ENCODE assay signal across 20 mouse cellular contexts in the genomic region with DNA sequence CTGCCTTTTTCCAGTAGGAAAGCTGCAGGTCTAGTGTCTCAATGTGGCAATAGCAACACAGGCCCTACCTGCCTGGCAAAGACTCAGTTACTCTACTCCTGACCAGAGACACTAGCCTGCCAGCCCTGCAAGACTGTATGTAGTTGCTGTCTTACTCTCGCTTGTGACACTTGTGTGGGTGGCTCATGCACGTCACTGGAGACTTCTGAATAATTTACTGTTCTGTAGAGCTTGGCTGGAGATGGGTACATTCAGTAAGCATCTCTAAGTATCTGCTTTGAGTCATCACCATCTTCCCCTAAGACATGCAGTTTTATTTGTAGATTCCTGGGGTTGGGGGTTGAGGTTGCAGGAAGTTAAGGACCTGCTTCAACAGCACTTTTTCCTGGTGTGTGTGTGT.
A peak's percentile ranks its signal among the peaks of the same experiment; 100 is the strongest.
DNase-seq lines count a peak whose midpoint lies in the region; ATAC-seq and TF ChIP-seq lines count a peak whose summit lies in the region.
"Had no signal": no experiment of that assay in that cellular context is flagged by ENCODE, and none has a peak within 500 bp of the region (broad histone marks: within the 10 kb centered on the region; RNA-seq: fewer than 3 reads in every experiment).

No protein-coding gene starts in this region.

- H3K9me3 ChIP-seq in midbrain, embryonic 14.5 days (ENCODE audit: control insufficient read depth, low read length) = no peaks in the 10 kb centered on the region
- H3K9me3 ChIP-seq: G1E; heart, embryonic 13.5 days; hindbrain, embryonic 13.5 days; intestine, embryonic 15.5 days; midbrain, embryonic 13.5 days; neural tube, embryonic 13.5 days had no signal

- no peak overlapping the region for H3K9ac ChIP-seq in midbrain, embryonic 14.5 days (replicated peaks; ENCODE audit: low read length)
- H3K9ac ChIP-seq: heart, embryonic 13.5 days; hindbrain, embryonic 13.5 days; intestine, embryonic 15.5 days; midbrain, embryonic 13.5 days; neural tube, embryonic 13.5 days had no signal

- TF ChIP-seq CTCF in olfactory bulb, adult 2 months (IDR thresholded peaks at IDR 0.05; ENCODE audit: insufficient read depth, low read depth, low read length) = no peak

- no peak for TF ChIP-seq POLR2A in olfactory bulb, adult 2 months (IDR thresholded peaks at IDR 0.05; ENCODE audit: insufficient read depth, low read depth, low read length)

- H3K27me3 ChIP-seq in midbrain, embryonic 14.5 days (ENCODE audit: control insufficient read depth, insufficient read depth, low read length) = no peaks in the 10 kb centered on the region
- H3K27me3 ChIP-seq: heart, embryonic 13.5 days; hindbrain, embryonic 13.5 days; intestine, embryonic 15.5 days; midbrain, embryonic 13.5 days; neural tube, embryonic 13.5 days had no signal

- peak; percentile 76 for ATAC-seq in activated CD4-positive, CD25-positive, alpha-beta regulatory T cell, adult 4 months
- no peak for ATAC-seq in midbrain, embryonic 14.5 days (ENCODE audit: low FRiP score, low TSS enrichment)
- ATAC-seq: forebrain, embryonic 14.5 days; intestine, embryonic 15.5 days; lung, postnatal 0 days; midbrain, embryonic 13.5 days had no signal

- H3K4me3 ChIP-seq in olfactory bulb, adult 2 months (ENCODE audit: insufficient read depth, low read depth, low read length) = no peak overlapping the region
- no peak overlapping the region for H3K4me3 ChIP-seq in midbrain, embryonic 14.5 days (replicated peaks; ENCODE audit: low read depth, low read length)
- H3K4me3 ChIP-seq: heart, embryonic 13.5 days; hindbrain, embryonic 13.5 days; intestine, embryonic 15.5 days; midbrain, embryonic 13.5 days; neural tube, embryonic 13.5 days had no signal

- 23% methylated on average over 2 of the region's 2 CpGs for WGBS in olfactory bulb, adult 2 months
- WGBS in midbrain, embryonic 14.5 days = 88% methylated on average over 2 of the region's 2 CpGs

- intact Hi-C loops in left cerebral cortex, postnatal 4 days (cut with DNase I) = no loop called here

- H3K4me2 ChIP-seq in midbrain, embryonic 14.5 days (ENCODE audit: low read length) = no peak overlapping the region
- H3K4me2 ChIP-seq: heart, embryonic 13.5 days; hindbrain, embryonic 13.5 days; intestine, embryonic 15.5 days; midbrain, embryonic 13.5 days; neural tube, embryonic 13.5 days had no signal

- DNase-seq in left cerebral cortex, adult 18-20 months (ENCODE audit: low spot score in 2 of 2) = peak; percentile 66 to 79
- DNase-seq in left cerebral cortex, postnatal 4 days = no peak
- DNase-seq in induced T-regulatory cell, adult 2 months (ENCODE audit: low read depth) = peak; percentile 48
- no peak for DNase-seq in cerebellum, adult 18-20 months
- no peak for DNase-seq in midbrain, embryonic 14.5 days
- DNase-seq: adrenal gland, adult 2 months; kidney, adult 9 months; liver; spleen, adult 18-20 months; thymus, postnatal 4 days had no signal

- H3K36me3 ChIP-seq in midbrain, embryonic 14.5 days (ENCODE audit: control insufficient read depth, insufficient read depth, low read length) = peaks cover 73% of the 10 kb centered on the region

- H3K27ac ChIP-seq in olfactory bulb, adult 2 months (ENCODE audit: insufficient read depth, low read depth, low read length) = peak overlapping the region; percentile 66; the same call in 1 of the 2 replicates
- no peak overlapping the region for H3K27ac ChIP-seq in midbrain, embryonic 14.5 days (replicated peaks; ENCODE audit: low read depth, low read length)
- H3K27ac ChIP-seq: heart, embryonic 13.5 days; hindbrain, embryonic 13.5 days; intestine, embryonic 15.5 days; midbrain, embryonic 13.5 days; neural tube, embryonic 13.5 days had no signal

- peaks cover 22% of the 10 kb centered on the region for H3K4me1 ChIP-seq in olfactory bulb, adult 2 months (ENCODE audit: control insufficient read depth, insufficient read depth, low read length)
- H3K4me1 ChIP-seq in midbrain, embryonic 14.5 days (ENCODE audit: control insufficient read depth, insufficient read depth, low read length) = no peaks in the 10 kb centered on the region
- H3K4me1 ChIP-seq: heart, embryonic 13.5 days; hindbrain, embryonic 13.5 days; intestine, embryonic 15.5 days; midbrain, embryonic 13.5 days; neural tube, embryonic 13.5 days had no signal

Comparison
In these comparisons a context has a peak if more than half of its experiments do, and no peak if none do; other contexts are left out.
1. DNase-seq: peak in left cerebral cortex, adult 18-20 months (2 of 2) and induced T-regulatory cell, adult 2 months (single experiment); none in left cerebral cortex, postnatal 4 days (single experiment), cerebellum, adult 18-20 months (0 of 2) and midbrain, embryonic 14.5 days (single experiment).